Mouse (Mus musculus) lung, postnatal 0 days (tissue): ENCODE results near the gene Susd1.

Source experiments
- CTCF ChIP-seq: IDR thresholded peaks from 2 replicates; pipeline ENCODE4 v1.5.1; 2016; ENCODE audit warnings: antibody characterized with exemption, mild to moderate bottlenecking
- EP300 ChIP-seq: IDR thresholded peaks from 2 replicates; pipeline ENCODE4 v1.6.1; 2016; ENCODE audit warnings: antibody characterized with exemption, mild to moderate bottlenecking, control low read depth

GRCm38 (mm10) chr4:59322733-59323132 lies 115.7 kb downstream of the Susd1 start:
- TF ChIP-seq CTCF (no peak), EP300 (no peak)
